Mouse (Mus musculus) embryonic fibroblast, embryonic 13.5 days (primary cell): ENCODE measurements around the gene 3110082I17Rik.
"Not testable (repeated sequence)": the region's sequence is repeated elsewhere in the genome, so short reads cannot be mapped to it uniquely, and the experiment has no call there.

Source experiments
- CTCF ChIP-seq: IDR thresholded peaks from 2 replicates; pipeline ENCODE4 v1.5.1; 2011; ENCODE audit warnings: mild to moderate bottlenecking, control low read depth, low read length, moderate library complexity, borderline replicate concordance; ENCODE audit not compliant: insufficient read depth
- POLR2A ChIP-seq: IDR thresholded peaks from 2 replicates; pipeline ENCODE4 v1.6.1; 2011; ENCODE audit warnings: low read depth, mild to moderate bottlenecking, control low read depth, low read length, moderate library complexity

DNA sequence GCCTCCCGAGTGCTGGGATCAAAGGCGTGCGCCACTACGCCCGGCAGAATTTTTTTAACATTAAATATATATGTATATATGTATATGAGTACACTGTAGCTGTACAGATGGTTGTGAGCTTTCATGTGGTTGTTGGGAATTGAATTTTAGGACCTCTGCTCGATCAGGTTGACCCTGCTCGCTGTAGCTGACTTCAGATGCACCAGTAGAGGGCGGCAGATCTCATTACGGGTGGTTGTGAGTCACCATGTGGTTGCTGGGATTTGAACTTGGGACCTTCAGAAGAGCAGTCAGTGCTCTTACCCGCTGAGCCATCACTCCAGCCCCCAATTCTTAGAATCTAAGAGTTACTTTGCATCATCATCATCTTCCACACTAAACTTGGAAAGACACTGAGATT, 125.9 kb downstream of the 3110082I17Rik start:
- TF ChIP-seq CTCF, POLR2A: not testable (repeated sequence)
